In the genomic region with DNA sequence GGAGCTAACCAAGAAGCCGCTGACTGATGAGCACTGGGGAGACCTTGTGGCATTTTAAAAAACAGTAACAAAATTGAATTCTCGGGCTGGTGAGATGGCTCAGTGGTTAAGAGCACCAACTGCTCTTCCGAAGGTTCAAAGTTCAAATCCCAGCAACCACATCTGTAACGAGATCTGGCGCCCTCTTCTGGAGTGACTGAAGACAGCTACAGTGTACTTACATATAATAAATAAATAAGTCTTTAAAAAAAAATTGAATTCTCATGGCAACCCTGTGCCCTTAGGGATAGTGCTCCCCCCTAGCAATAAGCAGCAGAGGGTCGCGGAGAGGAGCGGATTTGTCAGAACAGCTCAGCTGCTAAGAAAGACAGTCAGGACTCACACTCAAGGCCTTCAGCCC, we compare ENCODE assay signal across 25 mouse cellular contexts. TPM values are rescaled to one million over a fixed set of nuclear protein-coding genes. Genes with fewer than 3 reads are reported as not detected.
A peak's percentile ranks its signal among the peaks of the same experiment; 100 is the strongest.
DNase-seq lines count a peak whose midpoint lies in the region; TF ChIP-seq lines count a peak whose summit lies in the region.
"Had no signal": no experiment of that assay in that cellular context is flagged by ENCODE, and none has a peak within 500 bp of the region (broad histone marks: within the 10 kb centered on the region; RNA-seq: fewer than 3 reads in every experiment).

No protein-coding gene starts in this region.

- intact Hi-C loops in heart, adult 2 months (cut with DNase I): no loop called here
- intact Hi-C loops in left cerebral cortex, adult 2 months (cut with DNase I): no loop called here
- intact Hi-C loops in left cerebral cortex, postnatal 25 days (cut with DNase I): no loop called here

- TF ChIP-seq POLR2A in heart, adult 2 months (IDR thresholded peaks at IDR 0.05; ENCODE audit: insufficient read depth, low read depth, low read length): no peak

- H3K79me2 ChIP-seq in heart, adult 2 months (replicated peaks; ENCODE audit: control insufficient read depth, insufficient read depth, low read length): no peaks in the 10 kb centered on the region

- no peak overlapping the region for H3K4me3 ChIP-seq in heart, adult 2 months
- H3K4me3 ChIP-seq in left cerebral cortex, adult 2 months: no peak overlapping the region
- H3K4me3 ChIP-seq: embryonic facial prominence, embryonic 12.5 days; erythroblast, embryonic 14.5 days; heart, embryonic 10.5 days; hindbrain, embryonic 13.5 days; limb, embryonic 12.5 days; liver, embryonic 15.5 days had no signal

- peaks cover 4% of the 10 kb centered on the region for H3K27me3 ChIP-seq in heart, adult 2 months (ENCODE audit: control insufficient read depth, insufficient read depth, low read length)
- H3K27me3 ChIP-seq: Patski had no signal

- no peak overlapping the region for H3K27ac ChIP-seq in heart, adult 2 months
- H3K27ac ChIP-seq in left cerebral cortex, adult 2 months: no peak overlapping the region
- H3K27ac ChIP-seq: embryonic facial prominence, embryonic 12.5 days; heart, embryonic 10.5 days; hindbrain, embryonic 13.5 days; limb, embryonic 12.5 days; liver, embryonic 15.5 days had no signal

- no peak for TF ChIP-seq EP300 in heart, adult 2 months (IDR thresholded peaks at IDR 0.05; ENCODE audit: insufficient read depth, low read depth, low read length)

- H3K36me3 ChIP-seq in heart, adult 2 months (ENCODE audit: control insufficient read depth, insufficient read depth, low read length): no peaks in the 10 kb centered on the region
- H3K36me3 ChIP-seq: embryonic facial prominence, embryonic 12.5 days; heart, embryonic 10.5 days; hindbrain, embryonic 13.5 days; limb, embryonic 12.5 days; liver, embryonic 15.5 days had no signal

- H3K4me1 ChIP-seq in heart, adult 2 months (ENCODE audit: control insufficient read depth, insufficient read depth, low read length): no peaks in the 10 kb centered on the region

- no peak for DNase-seq in heart, adult 2 months
- DNase-seq in heart, postnatal 4 days: no peak
- no peak for DNase-seq in left cerebral cortex, adult 2 months (ENCODE audit: extremely low spot score in 1 of 2, low spot score in 2 of 2)
- DNase-seq in left cerebral cortex, postnatal 25 days (ENCODE audit: low spot score in 2 of 2): no peak
- DNase-seq in 416B (ENCODE audit: low read depth): peak; percentile 32
- DNase-seq in induced T-regulatory cell, adult 2 months (ENCODE audit: low read depth): peak; percentile 27
- DNase-seq in ovary, postnatal 36 days (ENCODE audit: low spot score): no peak
- DNase-seq: adrenal gland, postnatal 14 days; B cell, adult 2 months; cerebellum, postnatal 10 days; gastrocnemius, postnatal 36 days; layer of hippocampus, adult 9-11 months; lung, postnatal 36 days; retina, postnatal 1 day had no signal

- no peak overlapping the region for H3K9ac ChIP-seq in heart, adult 2 months (ENCODE audit: low read depth, low read length)
- H3K9ac ChIP-seq: embryonic facial prominence, embryonic 12.5 days; hindbrain, embryonic 13.5 days; limb, embryonic 12.5 days; liver, embryonic 15.5 days had no signal

- peak; percentile 29 for TF ChIP-seq CTCF in heart, adult 2 months (IDR thresholded peaks at IDR 0.05)
- peak; percentile 25; the same call in 1 of the 2 replicates for TF ChIP-seq CTCF in left cerebral cortex, adult 2 months (IDR thresholded peaks at IDR 0.05)

- 88% methylated on average over 8 of the region's 8 CpGs for WGBS in heart, adult 2 months

RNA-seq across cellular contexts. Expression of a gene that starts 5.7 kb away (rescaled TPM):
- total RNA-seq in heart, adult 2 months (2021): under 1 TPM in 1 of 2 experiments, not detected in 1; 0.05 TPM
- 0.20 and 0.29 TPM in 2 replicates for polyA plus RNA-seq in heart, adult 2 months (2012; rRNA removed)
- under 1 TPM; 0.16 to 0.19 TPM for total RNA-seq in heart, postnatal 4 days (2021)
- total RNA-seq in left cerebral cortex, adult 2 months (2021): under 1 TPM; 0.36 to 0.79 TPM
- total RNA-seq in left cerebral cortex, postnatal 25 days (2021): under 1 TPM; 0.11 to 0.23 TPM
- total RNA-seq: gastrocnemius, postnatal 36 days; neutrophil, adult 5-6 weeks had no signal
- polyA plus RNA-seq: erythroblast, embryonic 14.5 days; forebrain, embryonic 14.5 days; hindbrain, embryonic 13.5 days; limb, embryonic 12.5 days; midbrain, embryonic 16.5 days had no signal

RNA-seq across cellular contexts. Expression of a gene that starts 35.9 kb away (rescaled TPM):
- 10 to 100 TPM; 10.2 to 17.8 TPM for total RNA-seq in heart, adult 2 months (2021)
- 21.8 and 32.8 TPM in 2 replicates for polyA plus RNA-seq in heart, adult 2 months (2012; rRNA removed)
- 10 to 100 TPM; 28.7 to 29.9 TPM for total RNA-seq in heart, postnatal 4 days (2021)
- total RNA-seq in left cerebral cortex, adult 2 months (2021): under 1 TPM in 1 of 2 experiments, not detected in 1; 0.52 TPM
- total RNA-seq in left cerebral cortex, postnatal 25 days (2021): under 1 TPM in 1 of 2 experiments, not detected in 1; 0.32 TPM

RNA-seq across cellular contexts. Expression of a gene that starts 40.0 kb away (rescaled TPM):
- 10 to 100 TPM; 18.4 to 20.3 TPM for total RNA-seq in heart, adult 2 months (2021)
- 19.4 and 20.2 TPM in 2 replicates for polyA plus RNA-seq in heart, adult 2 months (2012; rRNA removed)
- 10 to 100 TPM; 20.0 to 21.2 TPM for total RNA-seq in heart, postnatal 4 days (2021)
- 1 to 10 TPM; 2.3 to 3.6 TPM for total RNA-seq in left cerebral cortex, adult 2 months (2021)
- 1 to 10 TPM; 3.7 to 4.0 TPM for total RNA-seq in left cerebral cortex, postnatal 25 days (2021)

RNA-seq across cellular contexts. Expression of a gene that starts 47.9 kb away (rescaled TPM):
- not detected for total RNA-seq in heart, adult 2 months (2021)
- polyA plus RNA-seq in heart, adult 2 months (2012; rRNA removed): 0.29 and 0.35 TPM in 2 replicates
- under 1 TPM in 1 of 2 experiments, not detected in 1; 0.27 TPM for total RNA-seq in heart, postnatal 4 days (2021)
- total RNA-seq in left cerebral cortex, adult 2 months (2021): not detected
- total RNA-seq in left cerebral cortex, postnatal 25 days (2021): not detected
- total RNA-seq: adrenal gland, postnatal 14 days; gastrocnemius, postnatal 36 days; neutrophil, adult 5-6 weeks had no signal
- polyA plus RNA-seq: brain, embryonic 14.5 days had no signal

RNA-seq across cellular contexts. Expression of a gene that starts 49.4 kb away (rescaled TPM):
- total RNA-seq in heart, adult 2 months (2021): 1 to 10 TPM; 7.2 to 9.3 TPM
- polyA plus RNA-seq in heart, adult 2 months (2012; rRNA removed): 15.9 and 16.3 TPM in 2 replicates
- total RNA-seq in heart, postnatal 4 days (2021): 10 to 100 TPM; 13.0 to 14.2 TPM
- 10 to 100 TPM; 12.4 to 14.2 TPM for total RNA-seq in left cerebral cortex, adult 2 months (2021)
- total RNA-seq in left cerebral cortex, postnatal 25 days (2021): 10 to 100 TPM; 12.5 to 12.7 TPM

Comparison
In these comparisons a context has a peak if more than half of its experiments do, and no peak if none do; other contexts are left out.
1. DNase-seq: peak in 416B (single experiment) and induced T-regulatory cell, adult 2 months (single experiment); none in heart, adult 2 months (0 of 2), heart, postnatal 4 days (single experiment), left cerebral cortex, adult 2 months (0 of 2), left cerebral cortex, postnatal 25 days (0 of 2) and ovary, postnatal 36 days (single experiment).
2. RNA of a gene that starts 35.9 kb away (total RNA-seq): 28.7 to 29.9 TPM in heart, postnatal 4 days and 10.2 to 17.8 TPM in heart, adult 2 months; 0.52 TPM in left cerebral cortex, adult 2 months and 0.32 TPM in left cerebral cortex, postnatal 25 days; every median in the first group is over 4 times any median in the second.